Mouse (Mus musculus) myocyte (in vitro differentiated cells): ENCODE results near the gene Crebzf. TPM values are rescaled to one million over a fixed set of nuclear protein-coding genes. Genes with fewer than 3 reads are reported as not detected.

ENCODE experiments used
- H3K27me3 ChIP-seq: one replicate; pipeline ENCODE4 v1.6.1; 2011; ENCODE audit not compliant: control insufficient read depth, insufficient read depth, insufficient read length
- H3K36me3 ChIP-seq: one replicate; pipeline ENCODE4 v1.6.1; 2011; ENCODE audit not compliant: control insufficient read depth, insufficient read depth
- H3K4me2 ChIP-seq: one replicate; pipeline ENCODE4 v1.6.1; 2011; ENCODE audit warnings: low read depth, control low read depth
- H3K4me3 ChIP-seq: one replicate; pipeline ENCODE4 v1.5.1; 2011; ENCODE audit warnings: mild to moderate bottlenecking, control low read depth, moderate library complexity
- H3K79me2 ChIP-seq: one replicate; pipeline ENCODE4 v1.6.1; 2011; ENCODE audit not compliant: control insufficient read depth, insufficient read depth
- H3ac ChIP-seq: one replicate; pipeline ENCODE4 v1.6.1; 2011; ENCODE audit not compliant: control insufficient read depth, insufficient read length
- CEBPB ChIP-seq: IDR thresholded peaks from 2 replicates; pipeline ENCODE4 v1.6.1; 2011; ENCODE audit warnings: mild to moderate bottlenecking, moderate library complexity; ENCODE audit not compliant: poor library complexity, insufficient read depth, severe bottlenecking
- E2F4 ChIP-seq: IDR thresholded peaks from one replicate; pipeline ENCODE4 v1.6.1; 2011; ENCODE audit warnings: mild to moderate bottlenecking, control low read depth, moderate library complexity; ENCODE audit not compliant: insufficient read depth
- MAX ChIP-seq: IDR thresholded peaks from one replicate; pipeline ENCODE4 v1.6.1; 2011; ENCODE audit warnings: low read depth, mild to moderate bottlenecking, control low read depth
- MYOD1 ChIP-seq, 3 experiments: IDR thresholded peaks; one replicate each; pipeline ENCODE4 v1.6.1; 2011; ENCODE audit warnings: control low read depth in 2 of 3, low read depth in 2 of 3, mild to moderate bottlenecking in 2 of 3, moderate library complexity in 1 of 3; ENCODE audit not compliant: insufficient read length in 2 of 3, control insufficient read depth in 1 of 3
- MYOG ChIP-seq, 3 experiments: IDR thresholded peaks; one replicate each; pipeline ENCODE4 v1.6.1; 2011; ENCODE audit warnings: control low read depth in 2 of 3, low read depth in 2 of 3, mild to moderate bottlenecking in 2 of 3; ENCODE audit not compliant: insufficient read length in 2 of 3, control insufficient read depth in 1 of 3, insufficient read depth in 1 of 3
- POLR2A ChIP-seq: IDR thresholded peaks from one replicate; pipeline ENCODE4 v1.6.1; 2011; ENCODE audit warnings: low read depth, mild to moderate bottlenecking, control low read depth, moderate library complexity; ENCODE audit not compliant: insufficient read length
- POLR2AphosphoS2 ChIP-seq: IDR thresholded peaks from one replicate; pipeline ENCODE4 v1.6.1; 2011; ENCODE audit warnings: low read depth, control low read depth; ENCODE audit not compliant: insufficient read length
- REST ChIP-seq: IDR thresholded peaks from one replicate; pipeline ENCODE4 v1.6.1; 2011; ENCODE audit warnings: mild to moderate bottlenecking, control low read depth, moderate library complexity; ENCODE audit not compliant: insufficient read depth, insufficient read length
- SRF ChIP-seq: IDR thresholded peaks from one replicate; pipeline ENCODE4 v1.6.1; 2011; ENCODE audit warnings: low read depth; ENCODE audit not compliant: control insufficient read depth, insufficient read length
- TCF12 ChIP-seq: IDR thresholded peaks from one replicate; pipeline ENCODE4 v1.6.1; 2011; ENCODE audit warnings: mild to moderate bottlenecking, control low read depth; ENCODE audit not compliant: poor library complexity, insufficient read depth, severe bottlenecking
- TCF3 ChIP-seq: IDR thresholded peaks from one replicate; pipeline ENCODE4 v1.6.1; 2011; ENCODE audit warnings: low read depth, control low read depth; ENCODE audit not compliant: insufficient read length
- USF1 ChIP-seq: IDR thresholded peaks from one replicate; pipeline ENCODE4 v1.6.1; 2011; ENCODE audit warnings: low read depth, mild to moderate bottlenecking, control low read depth, moderate library complexity
- polyA plus RNA-seq: library from polyadenylated mRNA; unstranded; fragments of >200 nt; fragmentation: generic; extraction: Trizol; gene quantifications from one replicate; pipeline ENCODE4 v1.2.1, GENCODE M21; 2012; ENCODE audit warnings: missing spikeins

Gene Crebzf
- polyA plus RNA-seq = 18.0 TPM

- Histone ChIP-seq H3ac (peak within 1 kb of the TSS; percentile 98), H3K4me3 (peak within 1 kb of the TSS; percentile 81), H3K79me2 (peaks cover 38% of the 10 kb centered on the region), H3K4me2 (peak within 1 kb of the TSS; percentile 98), H3K36me3 (peaks cover 19% of the 10 kb centered on the region), H3K27me3 (no peaks in the 10 kb centered on the region)
- TF ChIP-seq USF1 = no peak
- TF ChIP-seq MAX = no peak
- no peak for TF ChIP-seq MYOD1 (IDR thresholded peaks at IDR 0.05; ENCODE audit: control insufficient read depth in 1 of 3, insufficient read length in 2 of 3, low read depth in 2 of 3)
- TF ChIP-seq POLR2A = peak; percentile 84
- peak in 1 of 3 experiments; percentile 7 for TF ChIP-seq MYOG (IDR thresholded peaks at IDR 0.05; ENCODE audit: control insufficient read depth in 1 of 3, insufficient read depth in 1 of 3, insufficient read length in 2 of 3, low read depth in 2 of 3)
- TF ChIP-seq POLR2AphosphoS2 = peak; percentile 84
- no peak for TF ChIP-seq REST
- no peak for TF ChIP-seq TCF12
- peak; percentile 42 for TF ChIP-seq E2F4
- no peak for TF ChIP-seq SRF
Observed at GRCm38 (mm10) chr7:90442518-90443080, at the start of gene Crebzf. TSS of gene Crebzf (plus strand) at chr7:90442729.

- H3K79me2 ChIP-seq = no peaks in the 10 kb centered on the region
- H3ac ChIP-seq = no peak overlapping the region
- no peak for TF ChIP-seq E2F4
- no peak for TF ChIP-seq REST
- no peak for TF ChIP-seq TCF3
- TF ChIP-seq MYOG (IDR thresholded peaks at IDR 0.05; ENCODE audit: control insufficient read depth in 1 of 3, insufficient read depth in 1 of 3, insufficient read length in 2 of 3, low read depth in 2 of 3) = no peak
- no peak for TF ChIP-seq POLR2A
- TF ChIP-seq POLR2AphosphoS2 = no peak
- no peak for TF ChIP-seq USF1
- TF ChIP-seq CEBPB = no peak
- no peak for TF ChIP-seq TCF12
- TF ChIP-seq SRF = no peak
- no peak for TF ChIP-seq MYOD1 (IDR thresholded peaks at IDR 0.05; ENCODE audit: control insufficient read depth in 1 of 3, insufficient read length in 2 of 3, low read depth in 2 of 3)
- H3K4me3 ChIP-seq = no peak overlapping the region
- peaks cover 23% of the 10 kb centered on the region for H3K36me3 ChIP-seq
- no peak overlapping the region for H3K4me2 ChIP-seq
- no peaks in the 10 kb centered on the region for H3K27me3 ChIP-seq
Observed at GRCm38 (mm10) chr7:90395073-90395472, 47.5 kb upstream of the Crebzf start.

- H3K79me2 ChIP-seq = no peaks in the 10 kb centered on the region
- no peak overlapping the region for H3ac ChIP-seq
- H3K36me3 ChIP-seq = peaks cover 24% of the 10 kb centered on the region
- H3K4me2 ChIP-seq = no peak overlapping the region
- no peaks in the 10 kb centered on the region for H3K27me3 ChIP-seq
- H3K4me3 ChIP-seq = no peak overlapping the region
- TF ChIP-seq SRF = no peak
- TF ChIP-seq USF1 = no peak
- TF ChIP-seq MYOG (IDR thresholded peaks at IDR 0.05; ENCODE audit: control insufficient read depth in 1 of 3, insufficient read depth in 1 of 3, insufficient read length in 2 of 3, low read depth in 2 of 3) = no peak
- no peak for TF ChIP-seq CEBPB
- TF ChIP-seq POLR2A = no peak
- TF ChIP-seq TCF12 = no peak
Observed at GRCm38 (mm10) chr7:90395928-90396327, 46.6 kb upstream of the Crebzf start.

- H3K4me3 ChIP-seq = no peak overlapping the region
- H3ac ChIP-seq = no peak overlapping the region
- no peaks in the 10 kb centered on the region for H3K79me2 ChIP-seq
- no peaks in the 10 kb centered on the region for H3K27me3 ChIP-seq
- TF ChIP-seq POLR2AphosphoS2 = no peak
- no peak for TF ChIP-seq MYOG (IDR thresholded peaks at IDR 0.05; ENCODE audit: control insufficient read depth in 1 of 3, insufficient read depth in 1 of 3, insufficient read length in 2 of 3, low read depth in 2 of 3)
- no peak for TF ChIP-seq POLR2A
- TF ChIP-seq USF1 = no peak
- no peak for TF ChIP-seq SRF
- no peak for TF ChIP-seq MYOD1 (IDR thresholded peaks at IDR 0.05; ENCODE audit: control insufficient read depth in 1 of 3, insufficient read length in 2 of 3, low read depth in 2 of 3)
- no peak for TF ChIP-seq REST
- no peak for TF ChIP-seq CEBPB
- TF ChIP-seq TCF12 = no peak
- no peak for TF ChIP-seq TCF3
- H3K4me2 ChIP-seq = no peak overlapping the region
- H3K36me3 ChIP-seq = peaks cover 9% of the 10 kb centered on the region
Observed at GRCm38 (mm10) chr7:90409934-90410333, 32.6 kb upstream of the Crebzf start.
